Mouse (Mus musculus) CH12.LX (cell line): ENCODE data around the gene Pcolce. TPM values are rescaled to one million over a fixed set of nuclear protein-coding genes. Genes with fewer than 3 reads are reported as not detected.

Experiments used
- DNase-seq: peaks from one replicate; pipeline ENCODE4 v3.0.0-alpha.2; 2013; ENCODE audit errors: extremely low read depth
- H3K27ac ChIP-seq: 2 replicates; pipeline ENCODE4 v1.5.1; 2012; ENCODE audit warnings: low read depth, mild to moderate bottlenecking, control low read depth, moderate library complexity; ENCODE audit not compliant: insufficient read depth
- H3K27me3 ChIP-seq: replicated peaks from 2 replicates; pipeline ENCODE3; 2012; ENCODE audit warnings: inconsistent platforms
- H3K36me3 ChIP-seq, 2 experiments: replicated peaks in 1 of 2; 2 replicates each; pipeline versions ENCODE3 to v1.6.1; 2012; ENCODE audit warnings: inconsistent platforms in 1 of 2, low read length in 1 of 2, mild to moderate bottlenecking in 1 of 2, mixed read lengths in 1 of 2, moderate library complexity in 1 of 2; ENCODE audit not compliant: control insufficient read depth in 1 of 2, insufficient read depth in 1 of 2
- H3K4me1 ChIP-seq, 2 experiments: 2 replicates each; pipeline ENCODE4 v1.6.1; 2012; ENCODE audit warnings: inconsistent platforms in 1 of 2, moderate library complexity in 1 of 2; ENCODE audit not compliant: insufficient read depth in 2 of 2, control insufficient read depth in 1 of 2
- H3K4me2 ChIP-seq: 2 replicates; pipeline ENCODE4 v1.6.1; 2012; ENCODE audit warnings: low read depth, mild to moderate bottlenecking, control low read depth; ENCODE audit not compliant: poor library complexity, insufficient read depth, severe bottlenecking
- H3K4me3 ChIP-seq, 3 experiments: fragments of 150-350 bp in 1 of 3; sonication (generic) in 1 of 3; replicated peaks in 1 of 3; 2 replicates each; pipeline versions ENCODE3 to v1.5.1; 2011 to 2012; ENCODE audit warnings: low read depth in 2 of 3, low read length in 2 of 3, mild to moderate bottlenecking in 2 of 3, moderate library complexity in 2 of 3, control low read depth in 1 of 3, improper control_type of control experiment in 1 of 3, inconsistent platforms in 1 of 3, mixed read lengths in 1 of 3; ENCODE audit not compliant: poor library complexity in 1 of 3
- H3K79me2 ChIP-seq: replicated peaks from 2 replicates; pipeline ENCODE4 v1.6.1; 2012; ENCODE audit warnings: mild to moderate bottlenecking, moderate library complexity; ENCODE audit not compliant: control insufficient read depth, poor library complexity, insufficient read depth, severe bottlenecking; ENCODE audit errors: extremely low read depth
- H3K9ac ChIP-seq: 2 replicates; pipeline ENCODE4 v1.6.1; 2012; ENCODE audit warnings: low read depth, mild to moderate bottlenecking, control low read depth, moderate library complexity; ENCODE audit not compliant: insufficient read depth
- H3K9me3 ChIP-seq: replicated peaks from 2 replicates; pipeline ENCODE3; 2012; ENCODE audit warnings: low read length, inconsistent platforms, mixed read lengths
- CHD2 ChIP-seq: IDR thresholded peaks from 2 replicates; pipeline ENCODE4 v1.6.1; 2011; ENCODE audit warnings: low read length, improper control_type of control experiment
- GABPA ChIP-seq: IDR thresholded peaks from 2 replicates; pipeline ENCODE4 v1.6.1; 2012; ENCODE audit warnings: low read depth, low read length, improper control_type of control experiment, inconsistent platforms; ENCODE audit not compliant: insufficient replicate concordance
- IRF4 ChIP-seq: IDR thresholded peaks from 2 replicates; pipeline ENCODE4 v1.6.1; 2014; ENCODE audit warnings: low read depth, mild to moderate bottlenecking, inconsistent platforms, low read length, improper control_type of control experiment
- JUND ChIP-seq: conservative IDR thresholded peaks from 2 replicates; pipeline ENCODE4 v1.6.1; 2011; ENCODE audit warnings: low read depth, low read length, improper control_type of control experiment
- MAX ChIP-seq: IDR thresholded peaks from 2 replicates; pipeline ENCODE4 v1.6.1; 2011; ENCODE audit warnings: low read length, improper control_type of control experiment
- MAZ ChIP-seq: IDR thresholded peaks from 2 replicates; pipeline ENCODE4 v1.6.1; 2012; ENCODE audit warnings: low read depth, mild to moderate bottlenecking, inconsistent platforms, low read length, improper control_type of control experiment, moderate library complexity
- MXI1 ChIP-seq: IDR thresholded peaks from 2 replicates; pipeline ENCODE4 v1.6.1; 2011; ENCODE audit warnings: mild to moderate bottlenecking, low read depth, low read length, improper control_type of control experiment
- NRF1 ChIP-seq: IDR thresholded peaks from 2 replicates; pipeline ENCODE4 v1.6.1; 2014; ENCODE audit warnings: low read depth, mild to moderate bottlenecking, inconsistent platforms, low read length, improper control_type of control experiment, moderate library complexity
- RAD21 ChIP-seq: IDR thresholded peaks from 2 replicates; pipeline ENCODE4 v1.6.1; 2011; ENCODE audit warnings: low read depth, mild to moderate bottlenecking, low read length, improper control_type of control experiment, moderate library complexity
- SIN3A ChIP-seq: IDR thresholded peaks from 2 replicates; pipeline ENCODE4 v1.6.1; 2012; ENCODE audit warnings: low read length, improper control_type of control experiment, inconsistent platforms
- TCF12 ChIP-seq: IDR thresholded peaks from 2 replicates; pipeline ENCODE4 v1.6.1; 2014; ENCODE audit warnings: low read depth, mild to moderate bottlenecking, inconsistent platforms, low read length, improper control_type of control experiment
- USF1 ChIP-seq: IDR thresholded peaks from 2 replicates; pipeline ENCODE4 v1.6.1; 2014; ENCODE audit warnings: low read depth, mild to moderate bottlenecking, inconsistent platforms, low read length, improper control_type of control experiment
- USF2 ChIP-seq: conservative IDR thresholded peaks from 2 replicates; pipeline ENCODE4 v1.6.1; 2011; ENCODE audit warnings: low read depth, low read length, improper control_type of control experiment
- ZC3H11A ChIP-seq: IDR thresholded peaks from 2 replicates; pipeline ENCODE4 v1.6.1; 2012; ENCODE audit warnings: low read depth, mild to moderate bottlenecking, inconsistent platforms, low read length, improper control_type of control experiment
- ZKSCAN1 ChIP-seq: IDR thresholded peaks from 2 replicates; pipeline ENCODE4 v1.6.1; 2012; ENCODE audit warnings: low read depth, inconsistent platforms, low read length, improper control_type of control experiment, borderline replicate concordance
- ZMIZ1 ChIP-seq: IDR thresholded peaks from 2 replicates; pipeline ENCODE4 v1.6.1; 2012; ENCODE audit warnings: low read depth, mild to moderate bottlenecking, inconsistent platforms, low read length, improper control_type of control experiment
- ZNF384 ChIP-seq: IDR thresholded peaks from 2 replicates; pipeline ENCODE4 v1.6.1; 2012; ENCODE audit warnings: low read depth, low read length, improper control_type of control experiment, inconsistent platforms
- dilution Hi-C: fragments of 300-500 bp; cut with MboI; formaldehyde crosslinking; loops from 2 replicates; pipeline ENCODE4 v1.14.3; 2020; ENCODE audit warnings: low sequenced_read_pairs; ENCODE audit not compliant: extremely low pct_unique_long_range_greater_than_20kb, extremely low pct_ligation_motif_present
- in situ Hi-C: fragments of 300-500 bp; cut with MboI; formaldehyde crosslinking; loops from 3 replicates; pipeline ENCODE4 v1.14.3; 2019; ENCODE audit warnings: low sequenced_read_pairs, low pct_ligation_motif_present, low pct_unique_long_range_greater_than_20kb, mixed read lengths
- polyA plus RNA-seq: library from polyadenylated mRNA; unstranded; fragments of >175 nt; gene quantifications from 2 replicates; pipeline ENCODE4 v1.2.1, GENCODE M21; 2012; ENCODE audit warnings: low read depth; ENCODE audit not compliant: insufficient read length
- total RNA-seq, 2 experiments: library from RNA; depleted of rRNA; stranded (reverse); fragments of 300-350 nt in 1 of 2; fragments of >200 nt in 1 of 2; gene quantifications; 2 replicates each; pipeline ENCODE4 v1.2.3; 2012 to 2014

Pcolce gene
- total and polyA plus RNA-seq, 3 experiments, result 0.30 to 0.97 TPM; not detected in 1

- Histone ChIP-seq H3K9ac (no peak overlapping the region), H3K9me3 (no peaks in the 10 kb centered on the region), H3K79me2 (no peaks in the 10 kb centered on the region), H3K27me3 (peaks cover 34% of the 10 kb centered on the region), H3K27ac (no peak overlapping the region), H3K4me2 (no peak overlapping the region), H3K36me3 (no peaks in the 10 kb centered on the region), H3K4me3 (no peak overlapping the region), H3K4me1 (peaks cover 3 to 5% of the 10 kb centered on the region in 2 experiments; a peak in 2 of 4 replicates)
- no peak for DNase-seq
- no peak for TF ChIP-seq MAX
- TF ChIP-seq MAZ, result no peak
- TF ChIP-seq JUND, result no peak
- no peak for TF ChIP-seq SIN3A
- no peak for TF ChIP-seq MXI1
- TF ChIP-seq RAD21, result no peak
- TF ChIP-seq USF1, result no peak
- no peak for TF ChIP-seq GABPA
- no peak for TF ChIP-seq ZC3H11A
- no peak for TF ChIP-seq CHD2
- TF ChIP-seq USF2, result no peak
- no peak for TF ChIP-seq IRF4
- no peak for TF ChIP-seq ZNF384
- TF ChIP-seq NRF1, result no peak
- no peak for TF ChIP-seq ZKSCAN1
- no peak for TF ChIP-seq ZMIZ1
- no peak for TF ChIP-seq TCF12
- in situ Hi-C loops, result no loop called here
- dilution Hi-C loops, result no loop called here
Observed at GRCm38 (mm10) chr5:137561556-137561955, 52.0 kb downstream of the Pcolce start.

Other genes with a start within 250 kb of the Pcolce start
Only the 20 nearest of the 21 such genes appear.
- 0.04 TPM in 1 of 2 replicates, not detected in the other for gene Zan, start 136.7 kb downstream of the Pcolce start, total RNA-seq (2012; rRNA removed)
- not detected in 2 replicates for gene Zan, start 136.7 kb downstream of the Pcolce start, total RNA-seq (2014; rRNA removed)
- gene Zan, start 136.7 kb downstream of the Pcolce start, polyA plus RNA-seq, result 0.10 and 0.78 TPM in 2 replicates
- gene Pop7, start 111.3 kb downstream of the Pcolce start, total RNA-seq (2012; rRNA removed), result 38.5 and 44.9 TPM in 2 replicates
- 44.2 and 44.9 TPM in 2 replicates for gene Pop7, start 111.3 kb downstream of the Pcolce start, total RNA-seq (2014; rRNA removed)
- 34.6 and 35.0 TPM in 2 replicates for gene Pop7, start 111.3 kb downstream of the Pcolce start, polyA plus RNA-seq
- gene Gigyf1, start 95.2 kb downstream of the Pcolce start, total RNA-seq (2012; rRNA removed), result 4.9 and 5.9 TPM in 2 replicates
- 0.98 and 1.3 TPM in 2 replicates for gene Gigyf1, start 95.2 kb downstream of the Pcolce start, total RNA-seq (2014; rRNA removed)
- gene Gigyf1, start 95.2 kb downstream of the Pcolce start, polyA plus RNA-seq, result 12.3 and 14.0 TPM in 2 replicates
- not detected in 2 replicates for gene Epo, start 80.5 kb downstream of the Pcolce start, total RNA-seq (2012; rRNA removed)
- gene Epo, start 80.5 kb downstream of the Pcolce start, total RNA-seq (2014; rRNA removed), result not detected in 2 replicates
- not detected in 2 replicates for gene Epo, start 80.5 kb downstream of the Pcolce start, polyA plus RNA-seq
- gene Gnb2, start 80.3 kb downstream of the Pcolce start, total RNA-seq (2012; rRNA removed), result 388 and 480 TPM in 2 replicates
- gene Gnb2, start 80.3 kb downstream of the Pcolce start, total RNA-seq (2014; rRNA removed), result 261 and 264 TPM in 2 replicates
- gene Gnb2, start 80.3 kb downstream of the Pcolce start, polyA plus RNA-seq, result 312 and 327 TPM in 2 replicates
- gene Actl6b, start 60.3 kb downstream of the Pcolce start, total RNA-seq (2012; rRNA removed), result not detected in 2 replicates
- not detected in 2 replicates for gene Actl6b, start 60.3 kb downstream of the Pcolce start, total RNA-seq (2014; rRNA removed)
- gene Actl6b, start 60.3 kb downstream of the Pcolce start, polyA plus RNA-seq, result not detected in 2 replicates
- gene Tfr2, start 43.9 kb downstream of the Pcolce start, total RNA-seq (2012; rRNA removed), result 1.3 and 2.2 TPM in 2 replicates
- 0.50 and 0.67 TPM in 2 replicates for gene Tfr2, start 43.9 kb downstream of the Pcolce start, total RNA-seq (2014; rRNA removed)
- 1.1 and 2.2 TPM in 2 replicates for gene Tfr2, start 43.9 kb downstream of the Pcolce start, polyA plus RNA-seq
- 4.2 and 5.5 TPM in 2 replicates for gene Mospd3, start 12.7 kb downstream of the Pcolce start, total RNA-seq (2012; rRNA removed)
- 0.76 and 1.5 TPM in 2 replicates for gene Mospd3, start 12.7 kb downstream of the Pcolce start, total RNA-seq (2014; rRNA removed)
- 18.3 and 23.7 TPM in 2 replicates for gene Mospd3, start 12.7 kb downstream of the Pcolce start, polyA plus RNA-seq
- 0.13 TPM in 2 replicates for gene Fbxo24, start 15.2 kb upstream of the Pcolce start, total RNA-seq (2012; rRNA removed)
- gene Fbxo24, start 15.2 kb upstream of the Pcolce start, total RNA-seq (2014; rRNA removed), result not detected in 2 replicates
- 0.24 and 0.26 TPM in 2 replicates for gene Fbxo24, start 15.2 kb upstream of the Pcolce start, polyA plus RNA-seq
- 20.0 and 25.6 TPM in 2 replicates for gene Lrch4, start 15.3 kb upstream of the Pcolce start, total RNA-seq (2012; rRNA removed)
- 9.0 and 9.9 TPM in 2 replicates for gene Lrch4, start 15.3 kb upstream of the Pcolce start, total RNA-seq (2014; rRNA removed)
- 47.9 and 62.1 TPM in 2 replicates for gene Lrch4, start 15.3 kb upstream of the Pcolce start, polyA plus RNA-seq
- 1.1 and 1.5 TPM in 2 replicates for gene Gm20605, start 15.4 kb upstream of the Pcolce start, total RNA-seq (2012; rRNA removed)
- 0.50 and 1.1 TPM in 2 replicates for gene Gm20605, start 15.4 kb upstream of the Pcolce start, total RNA-seq (2014; rRNA removed)
- 7.4 and 9.0 TPM in 2 replicates for gene Gm20605, start 15.4 kb upstream of the Pcolce start, polyA plus RNA-seq
- 2.2 and 2.4 TPM in 2 replicates for gene Sap25, start 27.6 kb upstream of the Pcolce start, total RNA-seq (2012; rRNA removed)
- 0.72 and 2.1 TPM in 2 replicates for gene Sap25, start 27.6 kb upstream of the Pcolce start, total RNA-seq (2014; rRNA removed)
- gene Sap25, start 27.6 kb upstream of the Pcolce start, polyA plus RNA-seq, result 12.1 and 16.6 TPM in 2 replicates
- gene Irs3, start 31.9 kb upstream of the Pcolce start, total RNA-seq (2012; rRNA removed), result not detected in 2 replicates
- gene Irs3, start 31.9 kb upstream of the Pcolce start, total RNA-seq (2014; rRNA removed), result not detected in 2 replicates
- gene Irs3, start 31.9 kb upstream of the Pcolce start, polyA plus RNA-seq, result not detected in 2 replicates
- gene Agfg2, start 70.9 kb upstream of the Pcolce start, total RNA-seq (2012; rRNA removed), result 8.7 and 10.0 TPM in 2 replicates
- 11.5 and 13.4 TPM in 2 replicates for gene Agfg2, start 70.9 kb upstream of the Pcolce start, total RNA-seq (2014; rRNA removed)
- gene Agfg2, start 70.9 kb upstream of the Pcolce start, polyA plus RNA-seq, result 16.7 and 16.8 TPM in 2 replicates
- gene Nyap1, start 127.8 kb upstream of the Pcolce start, total RNA-seq (2012; rRNA removed), result 0.67 and 1.4 TPM in 2 replicates
- gene Nyap1, start 127.8 kb upstream of the Pcolce start, total RNA-seq (2014; rRNA removed), result 0.28 and 0.34 TPM in 2 replicates
- gene Nyap1, start 127.8 kb upstream of the Pcolce start, polyA plus RNA-seq, result 0.35 and 0.43 TPM in 2 replicates
- 32.0 and 39.9 TPM in 2 replicates for gene Tsc22d4, start 131.9 kb upstream of the Pcolce start, total RNA-seq (2012; rRNA removed)
- 26.4 and 28.2 TPM in 2 replicates for gene Tsc22d4, start 131.9 kb upstream of the Pcolce start, total RNA-seq (2014; rRNA removed)
- 91.2 and 103 TPM in 2 replicates for gene Tsc22d4, start 131.9 kb upstream of the Pcolce start, polyA plus RNA-seq
- 31.6 and 34.6 TPM in 2 replicates for gene Ppp1r35, start 165.1 kb upstream of the Pcolce start, total RNA-seq (2012; rRNA removed)
- gene Ppp1r35, start 165.1 kb upstream of the Pcolce start, total RNA-seq (2014; rRNA removed), result 11.8 and 17.3 TPM in 2 replicates
- gene Ppp1r35, start 165.1 kb upstream of the Pcolce start, polyA plus RNA-seq, result 23.3 and 24.1 TPM in 2 replicates
- 32.7 and 38.5 TPM in 2 replicates for gene Mepce, start 173.9 kb upstream of the Pcolce start, total RNA-seq (2012; rRNA removed)
- 31.1 and 37.3 TPM in 2 replicates for gene Mepce, start 173.9 kb upstream of the Pcolce start, total RNA-seq (2014; rRNA removed)
- 42.4 and 43.7 TPM in 2 replicates for gene Mepce, start 173.9 kb upstream of the Pcolce start, polyA plus RNA-seq
- 1.3 and 1.9 TPM in 2 replicates for gene Zcwpw1, start 174.0 kb upstream of the Pcolce start, total RNA-seq (2012; rRNA removed)
- gene Zcwpw1, start 174.0 kb upstream of the Pcolce start, total RNA-seq (2014; rRNA removed), result 2.3 and 3.0 TPM in 2 replicates
- 1.5 and 2.8 TPM in 2 replicates for gene Zcwpw1, start 174.0 kb upstream of the Pcolce start, polyA plus RNA-seq
- gene Pilra, start 222.5 kb upstream of the Pcolce start, total RNA-seq (2012; rRNA removed), result 0.08 and 0.13 TPM in 2 replicates
- not detected in 2 replicates for gene Pilra, start 222.5 kb upstream of the Pcolce start, total RNA-seq (2014; rRNA removed)
- 0.42 and 0.66 TPM in 2 replicates for gene Pilra, start 222.5 kb upstream of the Pcolce start, polyA plus RNA-seq